Mouse (Mus musculus): ENCODE measurements around the gene Zhx3.

DNA sequence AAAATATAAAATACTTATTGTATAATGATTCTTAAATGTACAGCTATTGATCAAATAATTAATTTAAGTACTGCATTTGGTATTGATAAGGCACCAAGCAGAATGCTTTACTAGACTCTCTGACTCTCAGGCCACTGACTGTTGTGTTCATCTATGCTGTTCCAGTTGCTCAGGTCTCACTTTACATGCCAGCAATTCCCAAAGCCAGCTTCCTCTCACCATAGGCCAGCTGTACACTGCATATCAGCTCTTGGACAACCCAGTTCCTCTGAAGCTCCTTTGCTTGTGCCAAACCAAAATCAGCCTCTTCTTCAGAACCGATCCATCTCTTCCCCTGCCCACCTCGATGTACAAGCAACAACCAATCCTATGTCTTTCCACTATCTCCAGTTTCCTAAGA, 24.6 kb downstream of the Zhx3 start:
- TF ChIP-seq ZC3H11A (IDR thresholded peaks at IDR 0.05; ENCODE audit: borderline replicate concordance, low read depth, low read length) (no peak), ZNF384 (IDR thresholded peaks at IDR 0.05; ENCODE audit: low read depth, low read length) (no peak), MAFK (IDR thresholded peaks at IDR 0.05; ENCODE audit: insufficient read depth, low read depth, low read length) (no peak), CHD2 (IDR thresholded peaks at IDR 0.05; ENCODE audit: low read depth, low read length) (no peak)
